Mouse (Mus musculus) left cerebral cortex, adult 18-20 months (tissue): ENCODE results near the gene Pld5. TPM values are rescaled to one million over a fixed set of nuclear protein-coding genes. Genes with fewer than 3 reads are reported as not detected.
"Not testable (repeated sequence)": the region's sequence is repeated elsewhere in the genome, so short reads cannot be mapped to it uniquely, and the experiment has no call there.

Experiments
- DNase-seq, 2 experiments: peaks; one replicate each; pipeline ENCODE4 v3.0.0; 2021 to 2022; ENCODE audit warnings: low spot score in 2 of 2, mixed read lengths in 1 of 2
- total RNA-seq, 2 experiments: library from RNA; stranded (reverse); gene quantifications; 2 replicates each; pipeline ENCODE4 v1.2.3; 2021

Gene Pld5
- total RNA-seq, 2 experiments from 2014 or later: 9.5 to 10.5 TPM

DNA sequence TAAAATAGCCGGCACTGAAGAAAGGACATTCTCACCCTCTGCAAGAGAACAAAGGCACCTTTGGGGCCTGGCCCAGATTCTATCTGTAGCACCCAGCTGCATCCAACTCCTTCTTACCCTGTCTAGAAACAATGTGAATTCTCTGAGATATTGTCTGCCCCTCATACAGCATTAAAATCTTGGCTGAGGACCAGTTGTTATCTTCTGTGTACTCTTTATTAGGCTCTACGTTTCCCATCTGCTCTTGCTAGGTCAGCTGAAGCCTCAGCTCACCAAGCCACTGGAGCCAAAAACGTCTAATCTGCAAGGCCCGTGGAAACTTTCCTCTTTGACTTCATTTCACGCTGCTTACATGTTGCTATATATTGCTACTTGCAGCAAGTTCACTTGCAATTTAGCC, 228.1 kb downstream of the Pld5 start:
- no peak for DNase-seq

- DNase-seq: no peak
Measured at GRCm38 (mm10) chr1:176046375-176046774, 228.7 kb downstream of the Pld5 start.

DNA sequence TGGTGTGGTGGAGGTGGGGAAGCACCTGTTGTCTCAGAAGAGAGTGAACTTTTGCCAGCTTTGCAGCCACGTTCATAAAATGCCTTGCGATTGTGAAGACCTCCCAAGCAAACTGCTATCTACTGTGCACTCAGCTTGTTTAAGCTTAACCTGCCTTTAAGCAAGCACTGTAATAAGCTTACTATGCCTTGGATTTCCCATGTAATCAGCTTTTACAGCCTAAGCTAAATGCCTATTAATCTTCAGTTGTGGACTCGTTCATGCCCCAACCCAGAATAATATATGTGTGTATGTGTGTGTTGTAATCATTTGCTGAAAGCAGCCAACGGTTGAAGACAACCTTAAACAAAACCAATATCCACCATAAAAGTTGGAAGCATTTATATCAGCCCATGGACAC, 232.1 kb downstream of the Pld5 start:
- no peak for DNase-seq

- DNase-seq: no peak
Measured at GRCm38 (mm10) chr1:176039923-176040322, 235.2 kb downstream of the Pld5 start.

DNA sequence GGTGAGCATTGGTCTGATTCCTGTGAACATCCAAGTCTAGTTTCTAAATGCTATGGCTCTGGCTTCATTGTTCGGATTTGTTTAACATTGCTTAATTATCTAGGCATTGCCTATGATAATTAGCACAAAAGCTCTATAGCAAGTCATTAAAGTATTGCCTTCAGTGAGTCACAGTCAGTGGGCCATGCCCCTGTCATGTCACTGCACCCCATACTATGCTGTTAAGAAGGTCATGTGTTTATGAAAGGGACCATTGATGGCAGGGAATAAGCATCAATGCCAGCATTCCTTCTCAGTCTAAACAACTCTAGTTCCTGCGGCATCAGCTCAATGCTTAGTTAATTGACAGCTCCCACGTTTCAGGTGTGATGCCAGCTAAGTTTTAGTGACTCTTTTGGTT, 239.1 kb downstream of the Pld5 start:
- no peak for DNase-seq

GRCm38 (mm10) chr1:176034699-176035098, 240.4 kb downstream of the Pld5 start:
- DNase-seq: no peak

- DNase-seq: no peak
Measured at GRCm38 (mm10) chr1:176033698-176034097, 241.4 kb downstream of the Pld5 start.

DNA sequence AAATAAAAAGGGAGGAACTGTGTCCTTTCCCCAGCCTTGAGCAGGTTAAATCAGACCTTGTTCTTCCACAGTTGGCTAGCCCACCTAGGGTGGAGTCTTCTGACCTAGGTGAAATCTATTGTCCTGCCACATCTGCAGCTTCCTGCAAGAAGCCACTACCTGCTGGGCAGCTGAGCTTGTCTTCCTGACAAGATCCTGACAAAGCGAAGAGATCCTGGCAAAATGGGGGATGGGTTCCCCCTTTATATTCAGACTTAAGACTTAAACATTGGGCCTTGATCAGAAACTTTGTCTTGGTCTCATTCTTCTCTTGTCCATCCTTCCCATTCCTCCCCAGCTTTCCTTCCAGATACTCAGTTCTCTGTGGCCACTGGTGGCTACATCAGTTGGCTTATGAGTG, 246.0 kb downstream of the Pld5 start:
- DNase-seq: no peak

DNA sequence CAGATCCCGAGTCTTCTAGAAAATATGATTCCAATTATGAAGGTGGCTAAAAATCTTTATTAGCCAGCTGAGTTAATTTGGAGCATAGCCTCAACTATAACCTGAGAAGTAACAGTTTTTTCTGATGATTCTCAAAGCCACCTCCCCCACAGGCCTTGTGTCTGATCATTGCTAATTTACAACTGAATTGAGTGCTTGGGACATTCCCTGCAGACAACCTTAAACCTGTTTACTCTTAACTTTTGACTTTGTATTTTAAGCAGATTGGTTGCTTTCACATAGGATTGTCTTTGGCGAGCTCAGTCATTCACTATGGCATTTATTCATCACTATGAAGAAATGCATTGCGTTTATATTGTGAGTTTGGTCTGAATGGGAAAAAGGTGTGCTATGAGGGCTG, 246.7 kb downstream of the Pld5 start:
- DNase-seq: no peak

DNA sequence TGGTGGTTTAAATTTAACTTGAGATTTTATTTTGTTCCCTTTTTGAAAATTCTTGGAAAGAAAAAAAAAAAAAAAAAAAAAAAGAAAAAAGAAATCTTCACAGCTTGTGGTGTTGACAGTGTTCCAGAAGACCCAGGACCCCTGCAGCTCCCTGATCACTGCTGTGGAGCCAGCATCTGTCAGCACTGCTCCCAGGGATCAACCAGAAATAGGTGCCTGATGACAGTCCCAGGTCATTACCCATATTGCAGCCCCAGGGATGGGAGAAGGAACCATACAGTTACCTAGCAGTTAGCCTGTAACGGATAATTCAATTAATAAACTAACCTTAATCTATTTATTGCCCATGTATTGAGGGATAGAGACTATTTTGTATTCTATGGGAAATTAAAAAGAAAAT, 250.6 kb downstream of the Pld5 start:
- DNase-seq: no peak

- DNase-seq: no peak
Measured at GRCm38 (mm10) chr1:176018523-176018922, 256.6 kb downstream of the Pld5 start.

DNA sequence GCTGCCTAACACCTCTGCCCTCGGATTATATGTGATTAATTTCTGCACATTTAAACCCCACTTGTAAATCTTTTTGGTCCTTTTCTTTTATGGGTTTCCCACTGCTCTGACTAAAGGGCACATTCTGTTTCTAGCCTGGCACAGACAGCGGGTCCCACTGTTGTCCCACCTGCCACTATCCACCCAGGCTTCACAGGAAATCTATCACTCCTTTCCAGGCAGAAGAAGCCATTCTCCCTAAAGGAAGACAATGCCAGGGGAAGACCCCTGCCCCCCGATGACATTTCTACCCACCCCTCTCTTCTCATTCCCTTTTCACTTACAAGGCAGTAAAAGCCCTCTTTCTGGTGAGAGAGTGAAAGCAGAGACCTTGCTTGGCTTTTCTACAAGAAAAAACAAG, 259.0 kb downstream of the Pld5 start:
- no peak for DNase-seq

- no peak for DNase-seq
Measured at GRCm38 (mm10) chr1:176013497-176014268, 261.4 kb downstream of the Pld5 start.

DNA sequence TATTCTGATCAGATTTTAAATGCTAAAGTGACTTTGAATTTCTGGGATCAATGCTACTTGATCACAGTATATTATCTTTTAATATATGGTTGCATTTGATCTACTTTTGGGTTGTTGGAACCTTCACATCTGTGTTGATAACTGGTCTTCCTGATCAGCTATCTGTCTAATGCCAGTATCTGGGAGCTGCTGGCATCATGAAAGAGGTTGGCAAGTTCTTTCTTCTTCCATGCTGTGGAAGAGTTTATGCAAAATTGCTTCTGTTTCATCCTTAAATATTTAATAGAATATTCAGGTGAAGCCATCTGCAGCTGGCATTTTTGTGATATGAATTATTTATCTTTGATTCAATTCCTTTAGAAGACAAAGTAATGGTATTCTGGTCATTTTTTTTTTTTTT, 263.6 kb downstream of the Pld5 start:
- DNase-seq: no peak

GRCm38 (mm10) chr1:176011072-176011471, 264.0 kb downstream of the Pld5 start:
- no peak for DNase-seq

- DNase-seq: no peak
Measured at GRCm38 (mm10) chr1:176008411-176008810, 266.7 kb downstream of the Pld5 start.

- no peak for DNase-seq
Measured at GRCm38 (mm10) chr1:176000599-176000998, 274.5 kb downstream of the Pld5 start.

GRCm38 (mm10) chr1:175997076-175997651, 277.9 kb downstream of the Pld5 start:
- no peak for DNase-seq

- DNase-seq: no peak
Measured at GRCm38 (mm10) chr1:175988912-175989311, 286.2 kb downstream of the Pld5 start.

DNA sequence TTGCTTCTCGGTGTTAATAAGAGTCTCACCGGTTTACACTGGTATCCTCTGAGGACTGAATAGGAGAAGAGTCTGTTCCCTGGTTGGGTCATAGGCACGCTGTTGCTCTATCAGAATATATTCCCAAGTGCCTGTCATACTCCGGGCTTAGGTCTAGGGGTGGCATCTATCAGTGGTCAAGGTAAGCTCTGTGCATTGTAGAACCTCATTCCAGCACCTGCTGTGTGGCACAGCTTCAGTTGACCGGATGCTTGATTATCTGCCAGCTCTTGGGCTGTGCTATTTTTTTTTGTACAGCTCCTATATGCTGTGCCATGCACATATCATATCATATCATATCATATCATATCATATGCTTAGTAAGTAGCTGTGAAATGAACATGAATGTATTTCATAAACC, 286.7 kb downstream of the Pld5 start:
- no peak for DNase-seq

- not testable (repeated sequence) for DNase-seq
Measured at GRCm38 (mm10) chr1:175979014-175979413, 296.1 kb downstream of the Pld5 start, which contains the start of gene Rbm8a2. Gene Rbm8a2 (minus strand): TSS chr1:175979114.

DNA sequence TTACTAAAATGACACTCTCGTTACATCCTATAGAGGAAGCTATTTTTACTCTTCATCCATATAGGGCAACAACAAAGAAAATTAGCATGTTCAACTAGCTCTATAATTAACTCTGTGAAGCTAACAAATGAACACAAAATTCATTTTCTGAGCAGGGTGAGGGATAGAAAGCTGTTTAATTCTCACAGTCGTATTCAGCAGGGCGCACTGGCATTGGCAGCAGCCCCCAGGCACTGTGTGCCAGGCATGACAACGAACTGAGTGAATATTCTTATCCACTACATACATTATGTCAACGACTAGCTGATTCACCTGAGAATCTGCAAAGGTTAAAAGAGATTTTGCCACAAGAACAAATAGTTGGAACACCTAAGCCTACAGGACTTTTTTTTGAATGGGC, 304.4 kb downstream of the Pld5 start:
- DNase-seq: no peak
